Mouse (Mus musculus) ovary, adult 18-20 months (tissue): ENCODE results near the gene Scn8a.
A peak's percentile ranks its signal among the peaks of the same experiment; 100 is the strongest.

Source experiments
- DNase-seq: peaks from one replicate; pipeline ENCODE4 v3.0.0; 2022; ENCODE audit warnings: low spot score, mixed read lengths

The Scn8a gene

DNA sequence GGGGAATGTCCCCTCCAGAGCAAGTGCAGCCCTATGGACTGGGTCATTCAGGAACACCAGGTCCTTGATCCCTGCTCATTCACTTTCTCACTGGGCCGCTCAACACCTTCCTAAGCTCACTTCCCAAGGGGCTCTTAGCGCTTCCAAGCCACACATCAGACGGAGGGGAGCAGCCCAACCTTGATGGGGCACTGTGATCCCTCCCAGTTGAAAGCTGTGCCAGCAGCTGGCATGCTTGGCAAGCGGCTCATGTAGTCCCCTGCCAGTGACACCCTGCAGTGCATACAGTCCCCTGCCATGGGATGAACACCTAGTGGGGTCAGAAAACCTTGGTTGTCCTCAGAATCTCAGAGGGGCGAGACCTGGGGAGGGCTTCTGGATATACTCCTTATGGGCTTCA is 204.4 kb downstream of the Scn8a start:
- no peak for DNase-seq

DNA sequence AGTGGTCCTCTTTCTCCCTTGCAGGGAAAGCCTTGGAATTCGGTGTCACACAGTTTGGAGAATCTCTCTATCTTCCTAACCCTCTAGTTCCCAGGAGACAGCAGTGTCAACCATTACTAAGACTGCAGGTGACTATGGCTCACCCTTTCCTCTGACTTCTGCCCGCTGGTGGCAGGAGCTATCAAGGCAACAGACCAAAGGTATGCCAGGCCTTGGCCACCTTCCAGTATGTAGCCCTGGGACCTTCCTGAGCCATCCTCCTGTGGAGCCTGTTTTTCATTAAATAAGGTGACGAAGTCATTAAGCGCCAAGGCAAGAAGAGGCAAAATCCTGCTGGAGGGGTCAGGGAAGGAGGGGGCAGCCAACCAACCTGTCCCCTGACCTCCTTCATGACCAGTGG is 205.5 kb downstream of the Scn8a start:
- no peak for DNase-seq

DNA sequence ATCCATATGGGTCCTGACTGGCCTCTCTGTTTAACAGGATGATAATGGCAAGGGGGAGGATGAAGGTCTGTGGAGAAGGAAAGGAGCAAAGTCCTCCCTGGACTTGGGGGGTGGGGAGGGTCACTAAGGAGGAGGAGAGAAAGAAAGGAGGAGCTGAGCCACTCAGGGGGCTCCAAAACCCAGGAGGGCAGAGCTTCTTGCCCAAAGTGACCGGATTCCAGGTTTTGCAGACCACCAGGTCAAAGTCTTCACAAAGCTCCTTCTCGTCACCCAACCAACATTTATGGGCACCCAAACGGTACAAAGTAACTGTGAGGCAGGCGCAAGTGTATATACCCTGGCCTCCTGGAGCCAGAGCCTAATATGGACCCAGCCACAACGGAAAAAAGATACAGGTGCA is 206.0 kb downstream of the Scn8a start:
- DNase-seq, result no peak

DNA sequence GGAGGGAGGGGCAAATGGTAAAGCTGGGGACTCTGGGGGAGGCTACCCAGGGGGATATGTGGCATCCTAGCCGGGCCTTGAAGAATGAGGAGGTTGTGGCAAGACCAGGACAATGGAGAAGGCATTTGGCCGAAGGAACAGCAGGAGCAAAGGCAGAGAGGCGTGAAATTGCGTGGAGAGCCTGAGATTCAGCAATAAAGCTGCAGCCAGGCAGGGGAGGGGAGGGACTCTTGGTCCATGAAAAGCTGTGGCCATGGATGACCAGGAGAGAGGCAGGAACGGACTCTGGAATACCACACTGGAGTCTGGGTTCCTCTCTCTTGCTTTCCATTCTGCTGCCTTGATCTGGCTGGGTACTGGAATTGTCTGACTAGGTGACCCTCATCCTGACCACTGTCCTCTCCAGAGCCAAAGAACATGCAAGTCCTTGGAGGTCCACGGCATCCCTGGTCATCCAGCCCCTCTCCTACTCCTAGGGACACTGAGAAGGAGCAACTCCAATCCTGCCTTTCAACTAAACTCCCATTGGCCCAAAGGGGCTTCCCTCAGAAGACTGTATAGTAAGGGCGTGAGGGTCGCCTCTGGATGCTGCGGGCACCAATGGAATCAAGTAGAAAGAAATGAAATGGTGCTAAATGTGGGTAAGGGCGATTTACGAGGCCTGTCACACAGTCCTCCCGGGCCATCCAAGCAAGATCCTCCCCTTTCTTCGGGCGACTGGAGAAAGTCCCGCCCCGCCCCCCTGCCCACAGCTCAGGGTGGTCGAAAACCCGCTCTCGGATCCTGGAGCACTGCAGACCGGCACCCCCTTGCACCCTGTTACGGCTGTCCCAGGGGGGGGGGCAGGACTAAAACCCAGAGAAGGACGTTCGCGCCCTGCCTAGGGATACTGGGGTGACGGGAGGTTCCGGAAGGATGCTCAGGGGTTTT is 206.7 kb downstream of the Scn8a start:
- DNase-seq, result no peak

DNA sequence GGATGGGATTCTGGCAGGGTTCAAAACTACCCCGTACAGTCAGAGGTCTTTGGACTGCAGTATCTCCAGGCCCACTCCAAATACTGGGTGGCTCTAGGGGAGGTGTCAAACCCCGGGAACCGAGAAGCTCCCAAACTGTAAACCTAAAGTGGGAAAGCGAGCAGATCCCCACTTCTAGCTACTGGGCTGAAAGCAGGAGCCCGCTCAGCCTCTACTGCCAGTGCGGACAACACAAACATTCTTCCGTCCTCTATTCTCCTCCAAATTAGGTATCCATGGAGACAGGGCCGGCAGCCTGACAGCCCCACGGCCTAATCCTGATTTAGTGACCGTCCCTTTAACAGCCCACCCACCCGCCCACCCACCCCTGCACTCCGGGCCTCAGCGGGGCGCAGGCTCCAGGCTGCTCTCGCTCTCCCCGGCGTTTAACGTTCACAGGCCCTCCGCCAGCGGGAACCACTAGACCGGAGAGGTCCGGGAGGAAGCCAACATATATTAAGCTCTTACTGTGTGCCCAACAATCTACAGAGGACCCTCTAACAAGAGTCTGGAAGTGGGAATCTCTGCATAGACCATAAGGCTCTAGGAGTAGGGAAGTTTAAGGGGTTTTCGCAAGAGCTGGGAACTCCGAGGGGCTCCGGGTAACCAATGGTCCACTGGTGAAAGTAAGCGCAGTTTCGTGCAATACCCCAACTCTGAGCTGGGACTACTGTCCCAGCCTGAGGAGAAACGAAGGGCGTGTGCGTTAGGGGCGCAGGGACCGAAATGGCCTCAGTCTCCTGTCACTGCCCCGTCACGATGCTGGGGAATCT is 207.5 kb downstream of the Scn8a start:
- no peak for DNase-seq

DNA sequence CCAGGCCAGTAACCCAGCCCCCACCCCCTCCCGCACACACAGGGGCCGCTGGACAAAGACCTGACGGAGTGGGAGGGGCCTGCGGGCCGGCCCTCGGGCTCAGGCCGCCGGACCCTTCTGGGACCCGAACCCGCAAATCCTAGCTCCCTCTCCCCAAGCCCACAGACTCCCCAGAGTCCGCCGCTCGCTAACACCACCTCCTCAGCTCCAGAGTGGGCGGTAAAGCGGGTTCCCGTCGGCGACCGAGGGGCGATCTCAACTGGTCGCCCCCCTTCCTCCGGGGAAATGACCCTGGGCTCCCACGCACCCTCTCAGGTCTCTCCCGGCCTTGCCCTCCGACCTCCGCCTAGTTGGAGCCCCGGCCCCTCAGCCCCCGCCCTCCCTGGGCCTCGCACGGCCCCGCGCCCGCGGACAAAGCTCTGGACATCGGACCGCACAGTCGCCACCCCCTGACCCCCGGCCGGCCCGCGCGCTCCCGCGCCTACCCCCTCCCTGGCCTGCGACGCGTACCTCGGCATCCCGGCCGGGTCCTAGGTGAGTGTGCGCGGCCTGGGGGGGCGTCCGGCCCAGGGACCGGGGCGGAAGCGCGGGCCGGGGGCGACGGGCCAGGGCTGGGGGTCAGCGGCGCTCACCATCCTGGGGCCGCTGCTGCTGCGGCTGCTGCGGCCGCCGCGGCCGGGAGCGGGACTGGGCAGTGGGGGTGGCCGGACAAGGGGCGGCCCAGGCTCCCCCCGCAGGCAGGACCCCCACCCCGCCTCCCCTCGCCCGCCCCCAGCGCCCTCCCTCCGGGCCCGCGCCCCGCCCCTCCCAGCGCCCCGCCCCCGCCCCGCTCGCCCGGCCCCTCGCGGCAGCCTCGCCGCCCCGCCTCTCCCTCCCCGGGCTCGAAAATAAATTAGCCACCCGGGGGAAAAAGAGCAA is 208.4 kb downstream of the Scn8a start, which contains the start of gene Fignl2:
TSS of gene Fignl2 (minus strand) at position 755 of the 918 bp plus-strand sequence.
- no peak for DNase-seq

DNA sequence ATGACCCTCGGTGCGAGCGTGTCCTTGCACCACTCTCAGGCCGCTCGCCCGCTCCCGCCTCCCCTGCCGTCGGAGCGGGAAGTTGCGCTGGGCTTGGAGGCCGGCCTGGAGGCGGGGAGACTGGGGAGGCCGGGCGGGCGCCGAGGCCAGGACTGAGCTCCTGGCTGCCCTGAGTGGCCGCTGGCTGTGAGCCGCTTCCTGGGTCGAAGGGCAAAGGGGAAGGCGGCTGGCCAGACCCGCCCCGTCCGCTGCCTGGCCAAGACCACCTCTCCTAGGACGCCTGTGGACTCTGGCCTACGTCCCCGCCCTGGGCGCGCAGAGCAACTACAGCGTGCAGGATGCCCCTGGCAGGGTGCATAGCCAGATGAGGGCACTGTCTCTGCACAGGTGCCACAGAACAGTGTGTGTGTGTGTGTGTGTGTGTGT is 209.1 kb downstream of the Scn8a start:
- peak; percentile 91 for DNase-seq

DNA sequence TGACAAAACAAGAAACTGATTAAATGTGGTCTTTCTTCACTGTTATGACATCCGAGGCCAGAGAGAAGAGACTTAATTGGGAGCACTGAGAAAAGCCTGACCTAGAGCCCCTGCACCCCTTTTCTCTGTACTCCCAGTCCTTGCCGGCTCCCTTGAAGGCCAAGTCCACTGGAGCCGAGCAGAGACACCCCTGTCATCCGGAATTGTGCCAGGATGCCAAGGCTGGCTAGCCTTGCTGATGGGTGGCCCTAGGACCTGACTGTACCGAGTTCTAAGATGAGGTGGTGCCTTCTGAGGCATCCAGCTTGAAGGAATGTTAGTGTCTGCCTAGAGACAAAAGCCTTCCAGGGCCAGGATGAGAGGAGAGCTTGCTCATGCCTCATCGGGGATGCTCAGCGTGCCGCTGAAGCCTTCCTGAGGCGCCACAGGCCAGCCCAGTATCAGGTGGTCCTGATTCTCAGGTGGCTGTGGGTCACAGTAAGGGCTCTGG is 210.4 kb downstream of the Scn8a start:
- DNase-seq, result no peak

DNA sequence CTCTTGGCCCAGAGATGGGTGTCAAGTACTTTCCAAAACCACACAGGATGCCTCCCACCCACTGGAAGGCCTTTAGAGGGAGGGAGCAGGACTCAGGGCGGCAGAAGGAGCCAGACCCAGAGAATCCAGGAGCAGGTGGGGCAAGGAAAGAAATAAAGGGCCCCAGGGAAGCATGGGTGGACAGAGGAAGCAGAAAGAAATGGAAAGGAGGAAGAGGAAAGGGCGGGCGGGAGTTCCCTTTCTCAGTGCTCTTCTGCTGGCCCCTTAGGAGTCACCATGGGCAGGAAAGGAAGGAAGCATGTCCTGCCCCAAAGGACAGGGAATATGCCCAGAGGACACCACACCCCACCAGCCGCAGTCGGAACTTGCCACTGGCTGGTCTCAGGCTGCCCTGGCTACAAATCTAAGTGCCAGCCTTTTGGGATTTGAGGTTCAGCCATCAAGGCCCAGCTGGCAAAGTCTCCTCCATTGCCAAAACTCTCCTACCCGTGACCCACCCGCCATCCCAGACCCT is 211.4 kb downstream of the Scn8a start:
- no peak for DNase-seq

DNA sequence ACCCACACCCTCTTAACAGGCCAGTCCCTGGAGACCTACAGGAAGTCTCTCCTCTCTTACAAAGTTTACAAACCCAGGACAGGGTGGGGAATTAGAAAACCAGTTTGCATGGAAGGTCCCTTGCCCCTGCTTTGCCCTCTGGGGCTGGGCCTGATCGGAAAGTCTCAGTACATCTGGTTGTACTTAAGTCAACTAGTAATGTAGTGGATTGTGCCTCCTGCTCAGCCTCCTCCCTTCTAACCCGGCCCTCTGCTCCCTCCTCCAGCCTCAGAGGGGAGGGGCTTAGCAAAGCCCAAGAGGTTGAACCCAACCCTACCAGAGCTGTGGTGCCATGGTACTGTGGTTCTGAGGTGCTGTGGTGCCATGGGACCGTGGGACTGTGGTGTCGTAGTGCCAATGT is 212.6 kb downstream of the Scn8a start:
- no peak for DNase-seq

DNA sequence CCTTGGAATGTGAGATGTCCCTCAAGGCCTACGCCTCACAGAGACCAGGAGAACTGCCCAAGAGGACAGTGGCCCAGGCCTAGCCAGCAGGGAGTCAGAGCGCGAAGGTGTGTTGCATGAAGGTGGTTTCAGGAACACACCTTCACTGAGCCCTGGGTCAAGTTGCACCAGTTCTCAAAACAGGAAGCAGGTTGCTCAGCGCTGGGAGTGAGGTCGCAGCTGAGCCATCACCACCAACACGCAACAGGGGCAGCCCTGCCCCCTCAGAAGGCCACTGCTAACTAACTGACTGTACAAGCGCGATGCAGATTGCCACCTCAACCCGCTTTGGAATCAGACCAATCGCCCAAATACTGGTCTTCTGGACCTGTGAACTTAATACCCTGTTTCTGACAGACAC is 214.8 kb downstream of the Scn8a start:
- no peak for DNase-seq

DNA sequence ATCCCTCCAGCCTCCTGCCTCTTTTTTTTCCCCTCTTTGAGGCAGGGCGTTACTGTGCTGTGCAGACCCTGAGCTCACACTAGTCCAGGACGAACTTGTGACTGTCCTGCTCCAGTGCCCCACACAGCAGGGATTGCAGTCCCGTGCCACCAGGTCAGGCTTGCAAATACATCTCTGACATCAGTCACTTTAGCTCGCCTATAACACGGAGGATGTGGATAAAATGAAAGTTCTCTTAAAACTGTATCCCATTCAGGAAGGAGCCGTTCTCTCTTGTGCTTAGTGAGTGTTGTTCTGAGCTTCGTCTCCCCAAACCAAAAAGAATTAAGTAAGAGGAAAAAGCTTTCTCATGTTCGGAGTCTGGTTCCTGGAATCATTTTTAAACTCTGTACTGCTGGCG is 216.8 kb downstream of the Scn8a start:
- no peak for DNase-seq

DNA sequence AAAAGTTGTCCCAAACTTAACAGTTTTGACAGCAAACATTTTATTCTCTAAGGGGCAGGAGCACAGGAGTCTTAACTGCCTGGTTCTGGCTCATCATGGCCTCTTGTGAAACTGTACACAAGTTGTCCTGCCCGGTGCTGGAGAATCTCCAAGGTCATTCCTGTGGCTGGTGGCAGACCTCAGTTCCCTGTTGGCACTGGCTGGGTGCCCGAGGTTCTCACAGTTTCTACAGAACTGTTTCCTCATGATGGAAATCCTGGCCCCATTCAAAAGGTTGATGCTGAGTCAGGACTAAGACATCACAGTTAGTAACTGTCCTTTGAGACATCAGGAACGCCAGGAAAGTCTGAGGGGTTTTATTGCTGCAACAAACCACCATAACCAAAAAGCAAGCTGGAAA is 217.3 kb downstream of the Scn8a start:
- peak; percentile 67 for DNase-seq

DNA sequence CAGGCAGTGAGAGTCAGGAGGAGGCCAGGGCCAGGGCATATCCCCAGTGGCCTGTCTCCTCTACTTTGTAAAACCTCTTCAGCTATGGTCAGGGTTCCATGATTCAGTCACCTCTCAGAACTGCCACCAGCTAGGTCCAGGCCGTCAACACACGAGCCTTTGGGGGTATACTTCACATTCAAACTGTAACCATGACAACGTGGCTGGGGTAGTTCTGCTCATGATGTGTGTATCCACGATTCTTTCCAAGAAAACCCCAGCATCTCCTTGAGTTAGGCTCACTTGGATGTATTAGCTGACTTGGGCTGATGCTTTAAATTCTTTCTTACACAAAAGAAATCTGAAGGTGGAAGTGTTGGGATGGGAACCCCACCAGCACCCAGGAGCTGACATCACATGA is 218.6 kb downstream of the Scn8a start:
- no peak for DNase-seq

DNA sequence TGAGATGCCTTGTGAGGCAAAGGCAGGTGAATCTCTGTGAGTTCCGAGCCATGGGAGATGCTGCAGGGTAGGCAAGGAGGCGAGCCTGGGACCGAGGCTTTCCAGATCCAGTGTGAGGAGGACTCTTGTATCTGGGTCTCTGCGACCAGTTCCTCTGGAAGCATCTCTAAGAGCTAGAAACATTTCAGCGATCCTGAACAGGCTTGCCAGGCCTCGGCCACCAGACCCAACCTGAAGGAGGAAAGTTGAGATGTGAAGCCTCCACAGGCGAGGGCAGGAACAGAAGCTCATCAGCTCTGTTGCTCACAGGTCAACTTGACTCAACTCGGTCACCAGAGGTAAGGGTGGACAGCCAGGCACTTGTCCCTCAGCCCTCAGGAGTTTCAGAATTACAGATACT is 221.9 kb downstream of the Scn8a start:
- no peak for DNase-seq

DNA sequence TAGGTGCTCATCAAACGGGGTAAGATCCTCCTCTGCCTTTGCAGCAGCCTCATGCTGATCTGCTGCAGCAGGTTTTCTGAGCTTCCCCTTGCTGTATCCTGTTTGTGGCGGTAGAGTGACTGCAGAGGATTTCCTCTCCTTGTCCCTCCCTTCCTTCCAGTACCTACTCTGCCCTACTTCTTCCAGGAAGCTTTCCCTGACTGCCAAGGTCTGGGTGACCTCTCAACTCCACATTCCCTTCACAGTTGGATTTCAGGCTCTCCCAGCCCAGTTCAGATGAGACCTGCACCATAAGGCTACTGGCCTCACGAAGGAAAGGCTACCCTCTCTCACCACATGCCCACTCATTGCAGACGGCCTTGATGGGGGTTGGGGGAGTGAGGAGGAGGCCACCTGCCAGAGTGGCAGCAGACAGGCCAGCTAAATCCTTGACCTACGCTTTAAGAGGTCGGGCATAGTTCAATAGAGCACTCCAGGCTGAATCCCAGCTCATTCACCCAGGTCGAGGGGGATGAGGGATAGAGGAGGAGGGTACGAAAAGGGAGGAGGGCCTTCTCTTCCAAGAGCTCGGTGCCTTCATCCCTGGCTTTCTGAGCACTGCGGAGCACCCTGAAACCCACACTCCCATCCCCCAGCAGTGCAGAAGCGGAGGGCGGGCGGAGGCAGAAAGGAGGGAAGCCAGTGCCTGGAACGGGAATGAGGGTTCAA is 222.6 kb downstream of the Scn8a start:
- no peak for DNase-seq

DNA sequence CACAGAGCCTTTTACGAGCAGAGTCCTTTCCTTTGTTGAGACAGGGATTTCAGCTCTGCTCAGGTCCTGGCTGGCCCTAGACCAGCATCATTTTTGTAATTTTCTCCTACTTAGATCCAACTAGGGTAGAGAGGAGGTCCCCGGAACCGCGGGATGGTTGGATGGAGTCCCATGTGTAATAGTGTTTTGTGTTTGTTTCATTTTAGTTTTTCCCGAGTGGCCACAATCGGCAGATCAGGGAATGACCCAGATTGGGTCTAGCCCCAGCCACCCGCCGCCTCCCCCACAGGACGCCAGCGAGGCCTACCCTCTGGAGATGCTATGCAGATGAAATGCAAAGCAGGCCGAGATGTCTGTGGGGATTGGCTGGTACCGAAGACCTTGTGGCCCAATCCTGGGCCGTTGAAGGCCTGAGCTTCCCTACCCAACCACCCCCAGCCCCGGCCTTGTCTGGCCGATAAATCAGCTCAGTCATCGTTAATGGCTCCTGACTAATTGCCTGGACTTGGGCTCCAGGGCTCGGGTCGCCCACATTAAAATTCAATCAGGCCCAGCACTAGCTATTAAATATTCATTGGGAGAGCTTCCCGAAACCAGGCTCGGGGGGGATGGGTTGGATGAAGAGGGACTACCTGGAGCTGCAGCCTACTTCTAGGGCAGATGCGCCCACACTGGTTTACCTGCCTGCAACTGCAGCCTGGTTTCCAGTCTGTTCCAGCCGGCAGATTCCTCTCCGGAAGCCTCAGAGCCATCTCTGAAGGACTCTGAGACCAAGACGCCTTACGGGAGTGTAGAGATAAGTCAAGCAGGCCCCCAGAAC is 223.4 kb downstream of the Scn8a start:
- DNase-seq, result no peak

DNA sequence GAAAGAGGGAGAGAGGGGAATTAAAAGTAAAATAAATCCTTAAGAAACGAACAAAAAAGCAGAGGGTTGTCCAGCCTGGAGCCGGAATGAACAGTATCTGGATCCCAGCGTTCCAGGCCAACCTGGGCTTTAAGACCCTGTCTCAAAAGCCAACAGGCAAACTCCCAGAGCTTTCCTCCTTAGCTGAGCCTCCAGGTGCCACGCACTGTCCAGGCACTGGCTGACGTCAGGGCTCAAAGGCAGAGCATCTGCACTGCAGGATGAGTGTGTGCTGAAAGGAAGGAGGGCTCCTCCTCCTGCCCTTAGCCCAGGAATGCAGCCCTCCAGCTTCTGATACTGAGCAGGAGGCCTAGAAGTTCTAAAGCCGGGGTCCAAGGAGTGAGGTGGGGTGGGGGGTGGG is 224.3 kb downstream of the Scn8a start:
- DNase-seq, result no peak

DNA sequence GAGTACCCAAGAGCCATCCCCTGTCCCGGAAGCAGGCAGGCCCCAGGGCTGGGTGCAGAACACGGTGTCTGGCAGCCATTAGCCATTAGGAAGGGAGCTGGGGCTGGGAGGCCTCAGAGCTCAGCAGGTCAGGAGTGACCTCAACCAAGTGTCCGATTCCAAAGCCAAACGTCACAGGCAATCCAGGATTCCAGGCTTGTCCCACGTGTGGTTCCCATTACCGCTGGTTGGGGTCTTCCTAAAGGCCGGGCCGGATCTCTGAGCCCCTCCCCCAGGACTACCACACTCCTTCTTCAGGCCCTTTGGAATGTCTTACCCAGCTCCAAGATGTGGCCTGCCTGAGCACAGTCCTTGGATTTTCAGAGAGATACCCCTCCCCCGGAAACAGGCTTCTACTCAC is 225.3 kb downstream of the Scn8a start:
- no peak for DNase-seq

DNA sequence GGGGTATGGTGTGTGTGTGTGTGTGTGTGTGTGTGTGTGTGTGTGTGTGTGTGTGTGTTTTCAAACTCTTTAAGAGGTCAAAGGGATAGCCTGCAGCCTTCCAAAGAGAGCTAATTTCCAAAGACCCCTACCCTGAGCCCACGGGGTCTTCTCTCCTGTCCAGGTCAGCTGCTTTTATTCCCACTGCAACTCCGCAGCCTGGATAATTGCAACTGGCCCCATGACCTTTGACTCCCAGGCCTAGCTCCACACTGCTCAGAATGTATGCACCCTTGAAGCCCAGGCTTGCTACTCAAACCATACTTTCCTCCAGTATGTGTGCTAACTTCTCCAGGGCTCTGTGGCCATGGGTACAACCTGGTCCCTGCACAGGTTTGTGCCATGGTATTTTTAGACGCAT is 225.7 kb downstream of the Scn8a start:
- DNase-seq, result no peak
